Comparison of ENCODE assay signal across 19 mouse cellular contexts in the genomic region with DNA sequence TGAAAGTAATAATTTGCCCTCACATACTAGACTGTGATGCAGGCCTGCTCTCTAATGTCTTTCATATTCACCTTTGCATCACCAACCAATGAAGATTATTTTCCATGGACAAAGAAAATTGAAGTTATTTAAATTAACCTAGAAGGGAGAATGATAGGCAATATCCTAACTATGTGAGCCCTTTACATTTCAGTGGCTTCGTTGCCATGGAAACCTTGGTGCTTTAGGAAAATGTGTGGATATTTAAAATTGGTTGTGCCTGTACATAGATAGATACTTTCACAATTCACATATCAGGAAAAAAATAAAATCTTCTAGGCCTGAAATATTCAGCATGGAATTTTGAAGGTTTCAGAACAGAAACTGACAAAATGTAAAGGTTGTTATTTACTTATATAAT.
DNase-seq lines count a peak whose midpoint lies in the region; ATAC-seq lines count a peak whose summit lies in the region.
"Had no signal": no experiment of that assay in that cellular context is flagged by ENCODE, and none has a peak within 500 bp of the region (broad histone marks: within the 10 kb centered on the region; RNA-seq: fewer than 3 reads in every experiment).

No protein-coding gene starts in this region.

- 0 out of 2 replicates have a peak, but pooled peaks have one; percentile 59 for ATAC-seq in frontal cortex, adult (ENCODE audit: low TSS enrichment)
- ATAC-seq: Patski had no signal

- intact Hi-C loops in left cerebral cortex, postnatal 25 days (cut with DNase I), result no loop called here

- DNase-seq in frontal cortex, postnatal 10 days (ENCODE audit: low spot score in 2 of 2), result no peak
- DNase-seq in left cerebral cortex, postnatal 25 days (ENCODE audit: low spot score in 2 of 2), result peak; percentile 21 to 58
- DNase-seq in left cerebral cortex, adult 8-10 months (ENCODE audit: low spot score in 2 of 2), result no peak
- peak; percentile 23 to 32 for DNase-seq in right cerebral cortex, postnatal 10 days (ENCODE audit: low spot score in 2 of 2)
- no peak for DNase-seq in right cerebral cortex, postnatal 25 days
- no peak for DNase-seq in cerebellum, postnatal 36 days
- DNase-seq: adrenal gland, postnatal 36 days; B cell, adult 2 months; cerebellum, adult 18-20 months; cerebellum, postnatal 14 days; gastrocnemius, postnatal 14 days; heart, adult 11 months; kidney, adult 11 months; kidney, postnatal 36 days; layer of hippocampus, postnatal 36 days; retina, postnatal 1 day; spleen, adult 18-20 months had no signal

Comparison
In these comparisons a context has a peak if more than half of its experiments do, and no peak if none do; other contexts are left out.
1. DNase-seq: peak in left cerebral cortex, postnatal 25 days (2 of 2) and right cerebral cortex, postnatal 10 days (2 of 2); none in frontal cortex, postnatal 10 days (0 of 2), left cerebral cortex, adult 8-10 months (0 of 2), right cerebral cortex, postnatal 25 days (single experiment) and cerebellum, postnatal 36 days (0 of 2).